Mouse (Mus musculus) ES-E14 (cell line): Measurements from ENCODE around the gene Izumo4.

Source experiments
- HCFC1 ChIP-seq: IDR thresholded peaks from 2 replicates; pipeline ENCODE4 v1.6.1; 2012; ENCODE audit warnings: low read length, inconsistent platforms, borderline replicate concordance; ENCODE audit not compliant: insufficient read depth
- ZNF384 ChIP-seq: IDR thresholded peaks from 2 replicates; pipeline ENCODE4 v1.6.1; 2012; ENCODE audit warnings: low read depth, low read length, inconsistent platforms

DNA sequence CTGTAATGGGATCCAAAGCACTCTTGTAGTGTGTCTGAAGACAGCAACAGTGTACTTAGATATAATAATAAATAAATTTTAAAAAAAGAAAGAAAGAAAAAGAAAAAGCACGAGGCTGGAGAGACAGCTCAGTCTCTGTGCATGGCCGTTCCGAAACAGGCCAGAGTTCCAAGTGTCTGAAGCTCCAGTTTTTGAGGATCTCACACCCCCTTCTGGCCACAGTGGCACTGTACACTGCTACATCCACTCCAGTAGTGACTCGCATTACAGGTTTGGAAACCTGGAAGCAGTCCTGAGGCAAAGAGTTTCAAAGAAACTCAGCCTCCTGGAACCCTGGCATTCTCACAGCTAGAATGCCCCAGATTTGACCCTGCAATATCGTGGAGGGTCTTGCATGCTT lies 14.1 kb upstream of the Izumo4 start:
- TF ChIP-seq HCFC1 (no peak), ZNF384 (no peak)
